Mouse (Mus musculus) forebrain, postnatal 0 days (tissue): ENCODE results near the gene Snx8. TPM values are rescaled to one million over a fixed set of nuclear protein-coding genes. Genes with fewer than 3 reads are reported as not detected.
"Not testable (repeated sequence)": the region's sequence is repeated elsewhere in the genome, so short reads cannot be mapped to it uniquely, and the experiment has no call there.

Experiments used
- ATAC-seq: fragments of 200-750 bp; cut with Nextera tagmentation; 2 replicates; pipeline ENCODE4 v1.8.0; 2017; ENCODE audit warnings: mild to moderate bottlenecking, moderate library complexity
- DNase-seq: peaks from one replicate; pipeline ENCODE4 v3.0.0-alpha.2; 2015
- H3K27ac ChIP-seq: fragments of 300-500 bp; sonication (generic); 2 replicates; pipeline ENCODE4 v1.5.1; 2014; ENCODE audit warnings: low read depth, mild to moderate bottlenecking, antibody characterized with exemption, low read length, moderate library complexity, mixed read lengths
- H3K27me3 ChIP-seq: fragments of 300-500 bp; sonication (generic); 2 replicates; pipeline ENCODE4 v1.6.1; 2014; ENCODE audit warnings: mild to moderate bottlenecking, low read length, mixed read lengths; ENCODE audit not compliant: insufficient read depth
- H3K36me3 ChIP-seq: fragments of 300-500 bp; sonication (generic); 2 replicates; pipeline ENCODE4 v1.6.1; 2014; ENCODE audit warnings: mild to moderate bottlenecking, moderate library complexity; ENCODE audit not compliant: insufficient read depth
- H3K4me1 ChIP-seq: fragments of 300-500 bp; sonication (generic); 2 replicates; pipeline ENCODE4 v1.6.1; 2014; ENCODE audit warnings: antibody characterized with exemption; ENCODE audit not compliant: insufficient read depth
- H3K4me2 ChIP-seq: fragments of 300-500 bp; sonication (generic); 2 replicates; pipeline ENCODE4 v1.6.1; 2014; ENCODE audit warnings: low read depth, mild to moderate bottlenecking, moderate library complexity
- H3K4me3 ChIP-seq: fragments of 300-500 bp; sonication (generic); 2 replicates; pipeline ENCODE4 v1.5.1; 2014; ENCODE audit warnings: low read depth, low read length, mixed read lengths
- H3K9ac ChIP-seq: fragments of 300-500 bp; sonication (generic); 2 replicates; pipeline ENCODE4 v1.6.1; 2014; ENCODE audit warnings: mild to moderate bottlenecking
- H3K9me3 ChIP-seq: fragments of 300-500 bp; sonication (generic); 2 replicates; pipeline ENCODE4 v1.6.1; 2016; ENCODE audit warnings: low read length
- CTCF ChIP-seq: sonication (generic); IDR thresholded peaks from 2 replicates; pipeline ENCODE4 v1.5.1; 2016; ENCODE audit warnings: antibody characterized with exemption, control low read depth, low read depth
- WGBS: fragments of 180-500 bp; shearing (Covaris S2); extraction: QIAGEN DNeasy Blood & Tissue Kit; methylation state at CpG from one replicate; pipeline ENCODE4 v1.1.7; 2014; 5-methylcytosine and 5-hydroxymethylcytosine counted together
- polyA plus RNA-seq: library from polyadenylated mRNA; unstranded; fragments of >200 nt; fragmentation: Nextera tagmentation; extraction: Ambion mirVana; gene quantifications from 2 replicates; pipeline ENCODE4 v1.2.1, GENCODE M21; 2015
- total RNA-seq: library from RNA; depleted of rRNA; stranded (reverse); fragments of >200 nt; gene quantifications from 2 replicates; pipeline ENCODE4 v1.2.3, GENCODE M21; 2014

Gene Snx8
- total and polyA plus RNA-seq, 2 experiments from 2014 or later: 31.1 to 54.6 TPM

- Histone ChIP-seq H3K4me1 (no peaks in the 10 kb centered on the region), H3K9ac (no peak overlapping the region), H3K9me3 (no peaks in the 10 kb centered on the region), H3K27ac (peak overlapping the region; percentile 40; the same call in 1 of the 2 replicates), H3K4me2 (no peak overlapping the region), H3K4me3 (no peak overlapping the region), H3K36me3 (no peaks in the 10 kb centered on the region), H3K27me3 (no peaks in the 10 kb centered on the region)
- DNase-seq (peak; percentile 63), ATAC-seq (peak; percentile 46)
- WGBS: 20% methylated on average over 3 of the region's 3 CpGs
- TF ChIP-seq CTCF: no peak
Measured at GRCm38 (mm10) chr5:140374226-140374625, 14.8 kb downstream of the Snx8 start.

GRCm38 (mm10) chr5:140373711-140374110, 15.4 kb downstream of the Snx8 start:
- H3K27me3 ChIP-seq: no peaks in the 10 kb centered on the region
- H3K9ac ChIP-seq: no peak overlapping the region
- 83% methylated on average over 2 of the region's 2 CpGs for WGBS
- no peak for DNase-seq
- H3K36me3 ChIP-seq: no peaks in the 10 kb centered on the region
- H3K4me1 ChIP-seq: no peaks in the 10 kb centered on the region
- no peak overlapping the region for H3K4me2 ChIP-seq
- H3K27ac ChIP-seq: no peak overlapping the region
- no peaks in the 10 kb centered on the region for H3K9me3 ChIP-seq
- ATAC-seq: no peak
- H3K4me3 ChIP-seq: no peak overlapping the region
- no peak for TF ChIP-seq CTCF

- DNase-seq: peak; percentile 86
- Histone ChIP-seq H3K9me3 (no peaks in the 10 kb centered on the region), H3K9ac (no peak overlapping the region), H3K4me3 (no peak overlapping the region), H3K4me1 (no peaks in the 10 kb centered on the region), H3K27me3 (no peaks in the 10 kb centered on the region), H3K4me2 (no peak overlapping the region), H3K36me3 (no peaks in the 10 kb centered on the region), H3K27ac (no peak overlapping the region)
- peak; percentile 91 for ATAC-seq
- no peak for TF ChIP-seq CTCF
- 62% methylated on average over 3 of the region's 3 CpGs for WGBS
Measured at GRCm38 (mm10) chr5:140371671-140372070, 17.4 kb downstream of the Snx8 start.

- no peak overlapping the region for H3K27ac ChIP-seq
- no peak overlapping the region for H3K9ac ChIP-seq
- H3K4me3 ChIP-seq: no peak overlapping the region
- WGBS: 73% methylated on average over 6 of the region's 6 CpGs
- H3K4me1 ChIP-seq: no peaks in the 10 kb centered on the region
- H3K4me2 ChIP-seq: no peak overlapping the region
- H3K36me3 ChIP-seq: no peaks in the 10 kb centered on the region
- H3K9me3 ChIP-seq: no peaks in the 10 kb centered on the region
- no peak for ATAC-seq
- TF ChIP-seq CTCF: no peak
- DNase-seq: peak; percentile 7
- H3K27me3 ChIP-seq: no peaks in the 10 kb centered on the region
Measured at GRCm38 (mm10) chr5:140370446-140371254, 18.4 kb downstream of the Snx8 start.

- DNase-seq (no peak), ATAC-seq (no peak)
- no peak overlapping the region for H3K4me2 ChIP-seq
- TF ChIP-seq CTCF: no peak
- no peak overlapping the region for H3K27ac ChIP-seq
- no peaks in the 10 kb centered on the region for H3K9me3 ChIP-seq
- no peaks in the 10 kb centered on the region for H3K4me1 ChIP-seq
- H3K4me3 ChIP-seq: no peak overlapping the region
- WGBS: 94% methylated on average over 2 of the region's 2 CpGs
- no peak overlapping the region for H3K9ac ChIP-seq
- no peaks in the 10 kb centered on the region for H3K36me3 ChIP-seq
- no peaks in the 10 kb centered on the region for H3K27me3 ChIP-seq
Measured at GRCm38 (mm10) chr5:140369466-140369865, 19.6 kb downstream of the Snx8 start.

- no peak overlapping the region for H3K27ac ChIP-seq
- H3K4me1 ChIP-seq: no peaks in the 10 kb centered on the region
- no peak overlapping the region for H3K9ac ChIP-seq
- H3K36me3 ChIP-seq: no peaks in the 10 kb centered on the region
- 97% methylated on average over 4 of the region's 4 CpGs for WGBS
- H3K4me2 ChIP-seq: no peak overlapping the region
- ATAC-seq (no peak), DNase-seq (no peak)
- H3K27me3 ChIP-seq: no peaks in the 10 kb centered on the region
- H3K9me3 ChIP-seq: no peaks in the 10 kb centered on the region
- no peak overlapping the region for H3K4me3 ChIP-seq
- TF ChIP-seq CTCF: no peak
Measured at GRCm38 (mm10) chr5:140368926-140369325, 20.1 kb downstream of the Snx8 start.

GRCm38 (mm10) chr5:140368126-140368525, 20.9 kb downstream of the Snx8 start:
- not testable (repeated sequence) for H3K4me2 ChIP-seq, DNase-seq, H3K27me3 ChIP-seq, H3K4me3 ChIP-seq, H3K9me3 ChIP-seq, H3K36me3 ChIP-seq, H3K9ac ChIP-seq, ATAC-seq, H3K4me1 ChIP-seq, H3K27ac ChIP-seq
- WGBS: 89% methylated on average over 2 of the region's 2 CpGs
